Mouse (Mus musculus) embryo, embryonic 11 days (tissue): Measurements from ENCODE around the gene Bbs10.

Experiments used
- DNase-seq: peaks from one replicate; pipeline ENCODE4 v3.0.0-alpha.2; 2015

The Bbs10 gene

GRCm38 (mm10) chr10:111327957-111328356 lies 29.5 kb downstream of the Bbs10 start:
- no peak for DNase-seq

GRCm38 (mm10) chr10:111329326-111329725 lies 30.8 kb downstream of the Bbs10 start:
- DNase-seq = no peak

GRCm38 (mm10) chr10:111334902-111335301 lies 36.4 kb downstream of the Bbs10 start:
- DNase-seq = no peak

- DNase-seq = peak; percentile 60
Observed at GRCm38 (mm10) chr10:111335517-111336352, 37.3 kb downstream of the Bbs10 start.

GRCm38 (mm10) chr10:111336353-111336713 lies 37.9 kb downstream of the Bbs10 start:
- peak; percentile 32 for DNase-seq

GRCm38 (mm10) chr10:111339296-111339695 lies 40.8 kb downstream of the Bbs10 start:
- no peak for DNase-seq

- no peak for DNase-seq
Observed at GRCm38 (mm10) chr10:111341761-111342160, 43.3 kb downstream of the Bbs10 start.

- no peak for DNase-seq
Observed at GRCm38 (mm10) chr10:111343555-111343954, 45.1 kb downstream of the Bbs10 start.

- no peak for DNase-seq
Observed at GRCm38 (mm10) chr10:111348263-111348662, 49.8 kb downstream of the Bbs10 start.
